Comparison of ENCODE assay signal across 22 mouse cellular contexts in the genomic region with DNA sequence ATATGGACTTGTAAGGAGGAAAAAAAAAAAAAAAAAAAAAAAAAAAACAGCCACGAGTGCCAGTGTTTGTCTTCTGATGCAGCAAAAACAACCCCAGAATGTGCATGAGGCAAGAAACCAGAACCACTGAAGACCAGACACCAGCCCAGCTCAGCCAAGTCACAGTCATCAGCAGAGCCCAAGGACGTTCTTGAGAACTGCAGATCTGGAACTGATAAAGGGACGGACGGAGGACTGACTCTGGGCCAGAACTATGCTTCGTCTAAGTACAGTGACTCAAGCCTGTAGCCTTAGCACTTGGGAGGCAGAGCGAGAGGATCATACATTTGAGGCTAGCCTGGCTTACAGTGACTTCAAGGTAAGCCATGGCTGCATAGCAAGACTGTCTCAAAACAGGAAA. TPM values are rescaled to one million over a fixed set of nuclear protein-coding genes. Genes with fewer than 3 reads are reported as not detected.
DNase-seq lines count a peak whose midpoint lies in the region; ATAC-seq lines count a peak whose summit lies in the region.
"Had no signal": no experiment of that assay in that cellular context is flagged by ENCODE, and none has a peak within 500 bp of the region (broad histone marks: within the 10 kb centered on the region; RNA-seq: fewer than 3 reads in every experiment).

No protein-coding gene starts in this region.

- H3K4me2 ChIP-seq in intestine, embryonic 16.5 days (ENCODE audit: low read depth, low read length) = no peak overlapping the region
- H3K4me2 ChIP-seq: forebrain, embryonic 13.5 days; heart, embryonic 11.5 days; hindbrain, embryonic 12.5 days; hindbrain, embryonic 15.5 days had no signal

- WGBS in intestine, embryonic 16.5 days = 82% methylated on average over 6 of the region's 6 CpGs

- peaks cover 30% of the 10 kb centered on the region for H3K36me3 ChIP-seq in intestine, embryonic 16.5 days (ENCODE audit: control insufficient read depth, insufficient read depth, low read length)

- DNase-seq in ovary, adult 18-20 months (ENCODE audit: low spot score) = peak; percentile 59
- no peak for DNase-seq in ovary, postnatal 36 days (ENCODE audit: low spot score)
- peak; percentile 56 for DNase-seq in adrenal gland, postnatal 10 days
- peak; percentile 71 to 75 for DNase-seq in adrenal gland, postnatal 36 days
- no peak for DNase-seq in urinary bladder, postnatal 25 days (ENCODE audit: low spot score)
- DNase-seq: cerebellum, adult 11 months; cerebellum, adult 2 months; cerebellum, adult 9-11 months; cerebellum, postnatal 36 days; forebrain, postnatal 0 days; gastrocnemius, adult 2 months; gastrocnemius, postnatal 14 days; heart, adult 11 months; kidney, adult 11 months had no signal

- no peak overlapping the region for H3K4me3 ChIP-seq in intestine, embryonic 16.5 days (ENCODE audit: low read length)
- H3K4me3 ChIP-seq: forebrain, embryonic 10.5 days; forebrain, embryonic 13.5 days; gastrocnemius, adult 2 months; hindbrain, embryonic 12.5 days; hindbrain, embryonic 15.5 days had no signal

- no peak overlapping the region for H3K27ac ChIP-seq in intestine, embryonic 16.5 days (ENCODE audit: low read length)
- H3K27ac ChIP-seq: forebrain, embryonic 10.5 days; forebrain, embryonic 13.5 days; gastrocnemius, adult 2 months; hindbrain, embryonic 12.5 days; hindbrain, embryonic 15.5 days had no signal

- no peaks in the 10 kb centered on the region for H3K9me3 ChIP-seq in intestine, embryonic 16.5 days (ENCODE audit: control insufficient read depth, low read length)
- H3K9me3 ChIP-seq: forebrain, embryonic 10.5 days; forebrain, embryonic 13.5 days; hindbrain, embryonic 12.5 days; hindbrain, embryonic 15.5 days had no signal

- no peak overlapping the region for H3K9ac ChIP-seq in intestine, embryonic 16.5 days (ENCODE audit: low read depth, low read length)
- H3K9ac ChIP-seq: forebrain, embryonic 13.5 days; forebrain, postnatal 0 days; hindbrain, embryonic 12.5 days; hindbrain, embryonic 15.5 days had no signal

- H3K27me3 ChIP-seq in intestine, embryonic 16.5 days (replicated peaks; ENCODE audit: control insufficient read depth, insufficient read depth, low read length) = no peaks in the 10 kb centered on the region
- H3K27me3 ChIP-seq: forebrain, embryonic 13.5 days; hindbrain, embryonic 12.5 days; hindbrain, embryonic 15.5 days; Patski had no signal

- ATAC-seq in intestine, embryonic 16.5 days = no peak
- ATAC-seq: forebrain, embryonic 13.5 days; forebrain, postnatal 0 days; Patski had no signal

- H3K4me1 ChIP-seq in intestine, embryonic 16.5 days (ENCODE audit: control insufficient read depth, insufficient read depth, low read length) = no peaks in the 10 kb centered on the region
- H3K4me1 ChIP-seq: forebrain, embryonic 10.5 days; forebrain, embryonic 13.5 days; hindbrain, embryonic 12.5 days; hindbrain, embryonic 15.5 days had no signal

RNA-seq across cellular contexts. Expression of a gene that starts 36.3 kb away (rescaled TPM):
- total RNA-seq in adrenal gland, postnatal 10 days (2021) = 10 to 100 TPM; 53.1 to 54.0 TPM
- 10 to 100 TPM; 55.2 to 59.7 TPM for total RNA-seq in adrenal gland, postnatal 36 days (2021)
- polyA plus RNA-seq in intestine, embryonic 16.5 days (2015; fragmentation: Nextera tagmentation; extraction: Ambion mirVana) = 33.2 and 41.1 TPM in 2 replicates

RNA-seq across cellular contexts. Expression of a gene that starts 50.4 kb away (rescaled TPM):
- 1 to 10 TPM in 1 of 2 experiments, under 1 TPM in 1; 0.42 to 1.3 TPM for total RNA-seq in adrenal gland, postnatal 10 days (2021)
- total RNA-seq in adrenal gland, postnatal 36 days (2021) = under 1 TPM; 0.33 to 0.93 TPM
- 42.9 and 48.5 TPM in 2 replicates for polyA plus RNA-seq in intestine, embryonic 16.5 days (2015; fragmentation: Nextera tagmentation; extraction: Ambion mirVana)
- total RNA-seq: gastrocnemius, adult 2 months; heart, postnatal 25 days had no signal

RNA-seq across cellular contexts. Expression of a gene that starts 57.1 kb away (rescaled TPM):
- 100 to 1,000 TPM; 186 TPM for total RNA-seq in adrenal gland, postnatal 10 days (2021)
- 100 to 1,000 TPM; 209 to 332 TPM for total RNA-seq in adrenal gland, postnatal 36 days (2021)
- 447 and 515 TPM in 2 replicates for polyA plus RNA-seq in intestine, embryonic 16.5 days (2015; fragmentation: Nextera tagmentation; extraction: Ambion mirVana)

Comparison
In these comparisons a context has a peak if more than half of its experiments do, and no peak if none do; other contexts are left out.
1. DNase-seq: peak in ovary, adult 18-20 months (single experiment), adrenal gland, postnatal 10 days (single experiment) and adrenal gland, postnatal 36 days (2 of 2); none in ovary, postnatal 36 days (single experiment) and urinary bladder, postnatal 25 days (single experiment).